Mouse (Mus musculus) Patski (cell line): Measurements from ENCODE around the gene Gss. TPM values are rescaled to one million over a fixed set of nuclear protein-coding genes. Genes with fewer than 3 reads are reported as not detected.
A peak's percentile ranks its signal among the peaks of the same experiment; 100 is the strongest.
"Not testable (repeated sequence)": the region's sequence is repeated elsewhere in the genome, so short reads cannot be mapped to it uniquely, and the experiment has no call there.

Experiments
- ATAC-seq: fragments of 100-300 bp; one replicate; pipeline ENCODE4 v1.8.0; 2021
- CTCF ChIA-PET: fragments of 350-600 bp; sonication (Branson Sonifier 250); formaldehyde crosslinking; loops from one replicate; lab custom pipeline; 2022; ENCODE audit warnings: inconsistent platforms; lab: Charles Lee
- POLR2A ChIA-PET: fragments of 350-600 bp; sonication (Branson Sonifier 250); formaldehyde crosslinking; loops from one replicate; lab custom pipeline; 2022; ENCODE audit warnings: antibody characterized with exemption, inconsistent platforms; lab: Charles Lee
- DNase-seq: peaks from one replicate; pipeline ENCODE4 v3.0.0-alpha.2; 2011; ENCODE audit warnings: low read depth, low spot score
- H3K27me3 ChIP-seq: fragments of 371-371 bp; one replicate; pipeline ENCODE4 v1.5.1; 2021
- CTCF ChIP-seq: fragments of 100-300 bp; IDR thresholded peaks from one replicate; pipeline ENCODE4 v1.5.1; 2021
- in situ Hi-C: fragments of 300-500 bp; cut with MboI; formaldehyde crosslinking; loops from 3 replicates; pipeline ENCODE4 v1.11.1; 2018; ENCODE audit warnings: low pct_unique_long_range_greater_than_20kb, mixed read lengths
- polyA plus RNA-seq: library from polyadenylated mRNA; unstranded; gene quantifications from one replicate; pipeline ENCODE4 v1.2.3, GENCODE M21; 2021

Gss gene
- polyA plus RNA-seq, 1 experiment from 2014 or later, result 43.2 TPM

DNA sequence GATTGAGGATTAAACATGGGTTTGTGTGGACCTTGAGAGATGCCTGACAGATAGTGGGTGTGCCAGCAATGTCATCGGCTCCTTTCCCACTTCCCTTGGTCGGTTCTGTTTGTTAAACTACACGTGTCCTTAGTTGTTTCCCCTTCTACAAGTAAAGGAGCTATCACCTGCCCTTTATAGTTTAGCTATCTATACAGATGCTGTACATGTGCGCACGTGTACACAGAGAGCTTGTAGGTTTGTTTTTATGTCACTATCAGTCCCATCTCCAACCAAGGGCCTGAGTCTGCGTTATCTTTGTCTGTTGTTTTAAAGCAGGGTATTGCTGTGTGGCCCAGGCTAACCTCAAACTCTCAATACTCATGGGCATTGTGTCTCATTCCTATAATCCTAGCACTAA lies 31.4 kb upstream of the Gss start:
- ATAC-seq, result no peak
- in situ Hi-C loops, result no loop called here
- no peaks in the 10 kb centered on the region for H3K27me3 ChIP-seq
- DNase-seq, result no peak
- CTCF ChIA-PET, result interaction anchor here (1.1 to 6.2 kb wide), 2 partner anchors 11 to 110 kb away, joined by 6 to 34 read pairs; no protein-coding TSS in a partner anchor
- POLR2A ChIA-PET, result no interaction called here
- no peak for TF ChIP-seq CTCF

DNA sequence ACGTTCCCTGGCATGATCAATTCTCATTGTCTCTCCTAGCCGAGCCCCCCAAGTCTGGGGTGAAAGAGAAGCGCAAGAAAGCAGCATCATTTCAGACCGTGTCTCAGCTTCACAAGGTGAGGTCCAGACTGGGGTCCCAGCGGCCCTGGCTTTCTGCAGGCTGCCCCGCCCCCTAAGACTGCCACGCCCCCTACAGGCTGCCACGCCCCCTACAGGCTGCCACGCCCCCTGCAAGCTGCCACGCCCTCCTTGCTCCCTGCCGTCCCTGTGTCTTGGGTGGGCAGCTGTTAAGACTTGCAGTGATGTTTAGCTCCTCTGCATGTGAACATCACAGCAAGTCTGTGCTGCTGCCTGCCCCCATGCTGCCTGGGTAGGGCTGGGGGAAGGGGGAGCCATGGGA lies 30.0 kb upstream of the Gss start:
- POLR2A ChIA-PET, result no interaction called here
- no peak for TF ChIP-seq CTCF
- CTCF ChIA-PET, result interaction anchor here (0.8 to 6.2 kb wide), 3 partner anchors 30 to 109 kb away, joined by 3 to 34 read pairs (median 3); partner anchors contain the start of gene Gss
- no peak for DNase-seq
- no peak for ATAC-seq
- H3K27me3 ChIP-seq, result peaks cover 3% of the 10 kb centered on the region
- in situ Hi-C loops, result no loop called here

DNA sequence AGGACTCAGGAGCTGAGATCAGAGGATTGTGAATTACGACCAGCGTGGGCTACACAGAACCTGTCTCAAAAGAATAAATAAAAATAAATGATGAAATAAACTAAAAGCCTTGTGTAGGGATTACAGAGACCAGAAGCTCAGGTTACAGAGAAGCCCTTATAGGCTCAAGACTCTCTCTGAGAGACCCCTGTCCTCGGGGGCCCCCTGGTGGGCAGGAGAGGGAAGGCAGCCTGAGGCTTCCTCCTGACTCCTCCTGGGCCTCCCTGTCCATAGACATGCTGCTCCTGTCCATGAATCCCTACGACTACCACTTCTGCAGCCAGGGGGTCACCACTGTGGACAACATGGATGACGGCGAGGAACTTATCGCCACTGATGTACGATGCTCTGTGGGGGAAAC lies 27.2 kb upstream of the Gss start:
- ATAC-seq (peak; percentile 45), DNase-seq (peak; percentile 13)
- CTCF ChIA-PET, result interaction anchor here (0.7 to 3.0 kb wide), 9 partner anchors 16 to 107 kb away, joined by 3 to 12 read pairs (median 4); partner anchors contain the start of gene Gss
- H3K27me3 ChIP-seq, result peaks cover 7% of the 10 kb centered on the region
- in situ Hi-C loops, result loop anchor here (5.0 kb wide), 1 partner anchor 103 kb away; the partner anchor contains the start of genes Acss2 and Ggt7
- no peak for TF ChIP-seq CTCF
- POLR2A ChIA-PET, result no interaction called here

DNA sequence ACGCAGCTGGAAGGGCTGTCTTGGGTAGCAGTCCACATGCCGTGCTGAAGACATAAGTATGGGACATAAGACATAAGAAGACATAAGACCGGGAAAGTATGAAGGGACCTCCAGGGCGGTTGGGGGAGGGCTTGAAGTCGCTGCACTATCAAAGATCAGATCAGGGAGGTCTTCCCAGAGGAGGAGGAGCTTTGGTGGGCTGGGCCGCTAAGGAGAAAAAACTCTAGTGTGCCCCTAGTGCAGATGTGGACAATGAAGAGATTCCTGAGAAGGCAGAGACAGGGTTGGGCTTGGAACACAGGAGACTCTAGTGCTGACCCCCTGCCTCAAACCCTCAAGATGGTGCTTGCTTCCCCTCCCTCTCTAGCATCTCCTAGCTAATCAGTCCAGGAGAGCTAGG lies 24.4 kb upstream of the Gss start:
- no peak for TF ChIP-seq CTCF
- ChIA-PET POLR2A (no interaction called here), CTCF (interaction anchor here (0.9 to 1.3 kb wide), 2 partner anchors 18 to 104 kb away, joined by 3 read pairs; no protein-coding TSS in a partner anchor)
- peaks cover 9% of the 10 kb centered on the region for H3K27me3 ChIP-seq
- no peak for ATAC-seq
- in situ Hi-C loops, result loop anchor here (5.0 kb wide), 1 partner anchor 100 kb away; the partner anchor contains the start of genes Acss2 and Ggt7
- DNase-seq, result no peak

DNA sequence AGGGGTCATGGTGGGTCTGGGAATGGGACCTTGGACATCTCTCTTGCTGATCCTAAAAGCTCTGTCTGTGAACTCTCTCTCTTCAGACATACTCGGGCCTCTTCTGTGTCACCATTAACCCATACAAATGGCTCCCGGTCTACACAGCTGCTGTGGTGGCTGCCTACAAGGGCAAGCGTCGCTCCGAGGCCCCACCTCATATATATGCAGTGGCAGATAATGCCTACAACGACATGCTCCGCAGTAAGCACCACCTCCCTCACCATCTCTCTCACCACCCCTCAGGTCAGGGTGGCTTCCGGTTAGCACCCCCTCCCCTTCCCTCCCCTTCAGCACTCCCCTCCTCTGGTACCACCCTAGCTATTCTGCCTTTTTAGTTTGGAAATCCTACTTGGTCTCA lies 21.3 kb upstream of the Gss start:
- no peak for DNase-seq
- ChIA-PET CTCF (interaction anchor here (1.8 kb wide), 1 partner anchor 10 kb away, joined by 6 read pairs; no protein-coding TSS in a partner anchor), POLR2A (no interaction called here)
- no peak for ATAC-seq
- in situ Hi-C loops, result no loop called here
- TF ChIP-seq CTCF, result no peak
- H3K27me3 ChIP-seq, result peaks cover 27% of the 10 kb centered on the region

DNA sequence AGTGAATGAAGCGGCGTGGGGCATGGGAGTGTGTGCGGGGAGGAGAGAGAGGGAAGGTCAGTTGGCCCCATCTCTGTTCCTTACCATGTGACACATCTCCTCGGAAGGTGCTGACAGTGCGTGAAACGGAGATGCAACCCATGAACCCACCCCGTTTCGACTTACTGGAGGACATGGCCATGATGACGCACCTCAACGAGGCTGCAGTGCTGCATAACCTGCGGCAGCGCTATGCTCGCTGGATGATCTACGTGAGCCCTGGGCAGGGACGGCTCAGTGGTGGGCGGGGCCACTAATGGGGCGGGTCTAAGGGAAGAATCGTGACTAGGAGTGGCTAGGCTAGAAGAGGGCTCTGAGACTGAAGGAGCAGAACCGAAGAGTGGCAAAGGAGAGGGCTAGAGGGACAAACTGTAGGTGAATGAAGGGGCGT lies 20.7 kb upstream of the Gss start:
- ChIA-PET POLR2A (no interaction called here), CTCF (interaction anchor here (1.8 kb wide), 1 partner anchor 11 kb away, joined by 6 read pairs; no protein-coding TSS in a partner anchor)
- TF ChIP-seq CTCF, result no peak
- ATAC-seq (no peak), DNase-seq (no peak)
- peaks cover 25% of the 10 kb centered on the region for H3K27me3 ChIP-seq
- in situ Hi-C loops, result no loop called here

DNA sequence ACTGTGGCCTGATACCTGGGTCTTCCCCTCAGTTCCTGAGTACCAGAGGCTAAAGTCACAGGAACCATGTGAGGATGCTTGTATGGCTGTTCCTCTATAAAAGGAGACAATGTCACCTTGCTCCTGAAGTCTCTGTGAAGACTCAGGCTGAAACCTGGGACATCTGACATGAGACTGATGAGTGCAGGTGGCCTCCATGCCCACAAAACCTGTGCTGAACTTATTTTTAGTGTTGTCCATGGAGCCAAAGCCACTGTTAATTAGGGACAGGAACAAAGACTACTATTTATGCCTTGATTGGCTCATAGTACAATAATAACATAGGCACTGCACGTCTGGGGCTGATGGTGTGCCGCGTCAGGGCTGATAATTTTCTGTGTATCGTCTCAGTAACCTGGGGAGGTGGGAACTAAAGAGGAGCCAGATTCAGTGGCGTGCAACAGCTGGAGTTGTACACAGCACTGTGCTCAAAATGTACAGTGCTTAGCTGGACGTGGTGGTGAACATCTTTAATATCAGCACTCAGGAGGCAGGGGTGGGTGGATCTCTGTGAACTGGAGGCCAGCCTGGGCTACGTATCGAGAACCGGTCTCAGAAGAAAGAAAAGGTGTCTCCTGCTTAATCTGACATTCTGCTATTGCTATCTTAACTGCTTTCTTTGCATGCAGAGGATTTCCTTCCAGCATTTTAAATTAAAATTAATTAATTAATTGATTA lies 19.4 kb upstream of the Gss start:
- no peak for TF ChIP-seq CTCF
- no peak for ATAC-seq
- in situ Hi-C loops, result no loop called here
- POLR2A ChIA-PET, result no interaction called here
- peaks cover 27% of the 10 kb centered on the region for H3K27me3 ChIP-seq
- CTCF ChIA-PET, result interaction anchor here (1.8 kb wide), 1 partner anchor 12 kb away, joined by 6 read pairs; no protein-coding TSS in a partner anchor
- no peak for DNase-seq

DNA sequence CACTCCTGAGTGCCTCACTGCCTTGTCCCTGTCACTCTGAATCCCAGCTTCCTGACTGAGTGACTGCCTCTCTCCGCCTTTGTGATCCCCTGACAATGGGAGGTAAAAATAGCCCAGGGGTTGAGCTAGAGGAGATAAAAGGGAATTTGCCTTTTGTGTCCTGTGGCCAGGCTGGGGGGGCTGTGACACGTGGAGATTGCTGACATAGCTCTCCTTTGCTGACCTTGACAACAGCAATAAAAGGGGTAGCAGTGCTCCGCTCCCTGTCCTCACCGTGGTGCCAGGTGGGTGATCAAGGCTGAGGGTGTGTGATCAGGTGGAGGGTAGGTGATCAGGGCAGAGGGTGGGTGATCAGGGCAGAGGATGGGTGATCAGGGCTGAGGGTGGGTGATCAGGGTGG lies 18.4 kb upstream of the Gss start, which contains the start of gene Myh7b:
Gene Myh7b (plus strand): TSS at position 235 of the 400 bp plus-strand sequence.
- TF ChIP-seq CTCF, result no peak
- DNase-seq (no peak), ATAC-seq (no peak)
- CTCF ChIA-PET, result interaction anchor here (0.7 to 1.2 kb wide), 3 partner anchors 13 to 95 kb away, joined by 3 read pairs; no protein-coding TSS in a partner anchor
- in situ Hi-C loops, result no loop called here
- POLR2A ChIA-PET, result no interaction called here
- H3K27me3 ChIP-seq, result peaks cover 27% of the 10 kb centered on the region

DNA sequence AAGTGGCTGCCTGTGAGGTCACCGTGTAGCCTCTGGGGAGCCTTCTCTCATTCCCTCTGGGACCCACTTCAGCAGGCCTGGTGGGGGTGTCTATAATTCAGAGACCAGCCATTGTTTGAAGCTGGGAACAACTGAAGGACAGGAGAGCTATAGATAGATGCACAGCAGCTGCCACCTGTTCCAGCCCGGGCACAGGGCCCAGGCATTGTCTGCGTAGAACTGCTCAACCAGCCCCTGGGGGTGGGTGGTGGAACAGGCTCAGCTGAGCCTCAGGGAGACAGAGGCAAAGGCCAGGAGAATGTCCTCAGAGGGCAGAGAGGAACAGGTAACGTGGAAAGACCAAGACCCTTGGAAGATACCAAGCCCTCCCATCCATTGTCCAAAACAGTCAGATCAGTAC lies 13.8 kb upstream of the Gss start:
- in situ Hi-C loops, result no loop called here
- no peak for ATAC-seq
- POLR2A ChIA-PET, result no interaction called here
- CTCF ChIA-PET, result interaction anchor here (1.2 kb wide), 1 partner anchor 90 kb away, joined by 3 read pairs; no protein-coding TSS in a partner anchor
- no peak for TF ChIP-seq CTCF
- peaks cover 15% of the 10 kb centered on the region for H3K27me3 ChIP-seq
- DNase-seq, result no peak

DNA sequence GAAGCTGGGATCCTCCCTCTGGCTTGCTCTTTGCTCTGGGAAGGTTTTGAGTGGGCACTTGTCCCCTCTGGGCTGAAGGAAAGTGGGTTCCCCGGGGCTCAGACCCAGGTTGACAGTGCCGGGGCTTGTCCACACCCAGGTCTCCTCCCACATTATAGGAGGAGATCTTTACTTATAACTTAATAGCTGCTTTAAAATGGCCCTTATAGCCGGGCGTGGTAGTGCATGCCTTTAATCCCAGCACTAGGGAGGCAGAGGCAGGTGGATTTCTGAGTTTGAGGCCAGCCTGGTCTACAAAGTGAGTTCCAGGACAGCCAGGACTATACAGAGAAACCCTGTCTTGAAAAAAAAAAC lies 12.6 kb upstream of the Gss start:
- DNase-seq, POLR2A ChIA-PET, ATAC-seq, in situ Hi-C loops: not testable (repeated sequence)
- H3K27me3 ChIP-seq, result peaks cover 13% of the 10 kb centered on the region
- CTCF ChIA-PET, result interaction anchor here (1.1 to 3.5 kb wide), 2 partner anchors 21 to 22 kb away, joined by 3 to 14 read pairs; no protein-coding TSS in a partner anchor
